Mouse (Mus musculus) embryonic fibroblast, embryonic 13.5 days (primary cell): ENCODE results near the gene BC005561.
"Not testable (repeated sequence)": the region's sequence is repeated elsewhere in the genome, so short reads cannot be mapped to it uniquely, and the experiment has no call there.

Experiments
- CTCF ChIP-seq: IDR thresholded peaks from 2 replicates; pipeline ENCODE4 v1.5.1; 2011; ENCODE audit warnings: mild to moderate bottlenecking, control low read depth, low read length, moderate library complexity, borderline replicate concordance; ENCODE audit not compliant: insufficient read depth
- POLR2A ChIP-seq: IDR thresholded peaks from 2 replicates; pipeline ENCODE4 v1.6.1; 2011; ENCODE audit warnings: low read depth, mild to moderate bottlenecking, control low read depth, low read length, moderate library complexity

DNA sequence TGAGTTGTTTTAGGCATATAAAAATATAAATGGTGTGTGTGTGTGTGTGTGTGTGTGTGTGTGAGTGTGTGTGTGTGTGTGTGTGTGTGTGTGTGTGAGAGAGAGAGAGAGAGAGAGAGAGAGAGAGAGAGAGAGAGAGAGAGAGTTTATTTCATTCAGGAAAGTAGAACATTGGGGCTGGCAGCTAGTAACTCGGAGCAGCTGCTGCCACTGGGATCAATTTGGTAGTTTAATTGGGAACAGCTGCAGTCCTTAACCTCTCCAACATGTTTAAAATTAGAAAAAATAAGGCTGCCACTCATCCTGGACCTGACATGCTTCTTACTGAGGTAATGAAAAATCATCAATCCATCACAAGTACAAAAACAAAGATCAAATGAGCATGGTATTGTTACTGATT, 59.9 kb downstream of the BC005561 start:
- not testable (repeated sequence) for TF ChIP-seq CTCF, POLR2A
